Mouse (Mus musculus): ENCODE results near the gene Aip.
"Not testable (repeated sequence)": the region's sequence is repeated elsewhere in the genome, so short reads cannot be mapped to it uniquely, and the experiment has no call there.

Aip gene

DNA sequence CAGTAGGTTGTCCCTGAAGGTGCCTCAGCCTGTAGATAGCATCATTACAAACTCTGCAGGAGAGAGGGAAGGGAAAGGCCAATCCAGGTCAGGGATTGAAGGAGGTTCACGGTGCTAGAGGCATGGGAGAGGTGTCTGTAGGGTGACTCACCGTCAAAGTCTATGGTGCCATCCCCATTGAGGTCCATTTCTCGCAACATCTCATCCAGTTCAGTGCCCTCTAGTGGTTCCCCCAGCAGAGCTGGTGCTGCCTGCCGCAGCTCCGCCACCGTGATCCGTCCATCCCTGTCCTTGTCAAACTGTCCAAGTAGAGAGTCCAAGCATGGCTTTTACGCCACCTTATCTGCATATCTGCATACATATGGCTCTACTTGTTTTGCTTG, 10.3 kb upstream of the Aip start:
- DNase-seq (ENCODE audit: low spot score): not testable (repeated sequence)

GRCm38 (mm10) chr19:4135229-4135962, 9.7 kb upstream of the Aip start:
- DNase-seq (ENCODE audit: low spot score): not testable (repeated sequence)

- DNase-seq (ENCODE audit: low spot score): no peak
Measured at GRCm38 (mm10) chr19:4134354-4134753, 8.7 kb upstream of the Aip start.

GRCm38 (mm10) chr19:4131768-4132167, 6.1 kb upstream of the Aip start:
- DNase-seq (ENCODE audit: low spot score): no peak

GRCm38 (mm10) chr19:4131075-4131474, 5.4 kb upstream of the Aip start:
- no peak for DNase-seq (ENCODE audit: low spot score)

DNA sequence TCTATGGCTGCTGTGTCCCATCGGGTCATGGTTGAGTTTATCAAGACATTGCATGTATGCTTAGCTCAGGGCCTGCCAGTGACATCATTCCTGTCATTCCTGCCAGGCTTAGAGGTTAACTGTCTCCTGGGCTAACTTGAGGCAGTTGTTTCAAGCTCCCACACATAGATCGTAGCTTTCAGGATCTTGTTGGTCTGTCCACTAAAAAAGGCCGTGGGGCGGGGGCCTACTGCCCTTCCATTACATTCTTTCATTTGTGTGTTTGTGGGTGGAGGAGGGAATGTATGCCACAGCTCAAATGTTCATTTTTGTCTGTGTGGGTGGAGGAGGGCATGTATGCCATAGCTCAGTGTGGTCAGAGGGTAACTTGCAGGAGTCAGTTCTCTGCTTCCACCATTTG, 4.4 kb upstream of the Aip start:
- DNase-seq (ENCODE audit: low spot score): no peak

GRCm38 (mm10) chr19:4129462-4129861, 3.8 kb upstream of the Aip start:
- no peak for DNase-seq (ENCODE audit: low spot score)

GRCm38 (mm10) chr19:4126759-4127495, 1.3 kb upstream of the Aip start:
- peak; percentile 81 for DNase-seq (ENCODE audit: low spot score)

- DNase-seq (ENCODE audit: low spot score): not testable (repeated sequence)
Measured at GRCm38 (mm10) chr19:4125268-4125667, 390 bp downstream of the Aip start.

DNA sequence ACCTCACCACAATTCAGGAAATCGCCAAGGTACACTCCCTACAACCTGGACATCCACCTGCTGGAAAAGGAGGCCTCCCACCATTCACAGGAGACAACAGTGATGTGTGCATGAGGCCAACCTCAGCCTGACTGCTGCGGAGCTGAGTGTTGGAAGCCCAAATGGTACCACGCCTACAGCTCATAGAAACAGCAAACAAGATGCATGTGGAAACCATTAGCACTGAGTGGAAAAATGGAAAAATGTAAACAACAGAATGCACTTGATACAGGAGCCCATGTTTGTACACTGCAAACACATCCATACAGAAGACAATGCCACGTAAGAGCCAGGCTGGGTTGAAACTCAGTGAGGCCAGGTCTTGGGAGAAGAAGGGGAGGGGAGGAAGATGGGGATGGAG, 1.2 kb downstream of the Aip start:
- no peak for DNase-seq (ENCODE audit: low spot score)

- no peak for DNase-seq (ENCODE audit: low spot score)
Measured at GRCm38 (mm10) chr19:4122411-4123370, 3.0 kb downstream of the Aip start.

- DNase-seq (ENCODE audit: low spot score): not testable (repeated sequence)
Measured at GRCm38 (mm10) chr19:4121896-4122295, 3.8 kb downstream of the Aip start.

GRCm38 (mm10) chr19:4121097-4121805, 4.4 kb downstream of the Aip start:
- peak; percentile 99 for DNase-seq (ENCODE audit: low spot score)

DNA sequence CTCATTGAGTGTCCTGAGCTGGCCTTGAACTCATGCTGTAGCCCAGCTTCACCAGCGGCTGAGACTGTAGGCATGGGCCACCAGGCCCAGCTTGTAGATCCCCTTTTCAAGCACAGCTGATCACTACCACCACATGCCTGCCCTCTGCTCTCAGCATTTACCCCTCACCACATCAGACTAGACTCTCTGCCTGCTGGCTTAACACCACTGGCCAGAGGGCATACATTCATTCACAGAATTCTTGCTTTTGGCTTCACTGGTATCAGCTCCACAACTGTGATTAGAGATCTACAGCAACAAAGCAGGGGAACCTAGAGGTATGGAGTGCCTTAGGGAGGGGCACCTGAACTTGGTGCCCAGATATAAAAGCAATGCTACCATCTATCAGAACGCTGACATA, 5.2 kb downstream of the Aip start:
- DNase-seq (ENCODE audit: low spot score): no peak

DNA sequence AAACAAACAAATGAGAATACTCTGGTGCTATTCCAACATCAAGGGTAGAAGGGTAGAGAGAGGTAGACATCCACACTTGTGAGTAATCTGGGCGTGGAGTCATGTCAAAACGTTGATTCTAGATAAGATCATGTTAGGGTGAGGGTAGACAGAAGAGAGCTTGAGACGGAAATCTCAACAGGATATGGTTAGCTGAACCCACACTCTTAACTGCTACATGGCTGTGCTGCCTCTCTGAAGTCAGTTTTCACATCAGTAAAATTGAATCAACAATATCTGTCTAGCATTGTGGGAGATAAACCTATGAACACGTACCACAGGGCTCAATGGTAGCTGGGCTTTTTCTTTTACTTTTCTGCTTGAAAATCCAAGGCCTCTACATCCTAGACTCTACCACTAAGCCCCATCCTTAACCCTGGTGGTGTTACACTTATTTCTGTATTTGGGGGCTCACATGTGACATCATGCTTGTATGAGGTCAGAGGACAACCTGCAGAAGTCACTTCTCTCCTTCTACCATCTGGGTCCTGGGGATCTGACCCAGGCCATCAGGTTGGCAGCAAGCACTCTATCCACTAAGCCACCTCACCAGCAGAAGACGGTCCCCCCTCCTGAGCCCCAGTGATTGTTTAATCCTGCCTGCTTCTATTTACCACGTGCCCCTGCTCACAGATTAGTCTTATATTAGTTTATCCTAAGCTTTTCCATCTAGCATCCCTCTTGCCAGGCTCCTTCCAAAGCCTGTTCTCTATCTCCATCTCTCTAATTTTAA, 5.8 kb downstream of the Aip start:
- DNase-seq (ENCODE audit: low spot score): no peak

GRCm38 (mm10) chr19:4118350-4118749, 7.3 kb downstream of the Aip start:
- no peak for DNase-seq (ENCODE audit: low spot score)

- DNase-seq (ENCODE audit: low spot score): no peak
Measured at GRCm38 (mm10) chr19:4117006-4117405, 8.7 kb downstream of the Aip start.

GRCm38 (mm10) chr19:4115816-4116215, 9.8 kb downstream of the Aip start:
- DNase-seq (ENCODE audit: low spot score): no peak

- DNase-seq (ENCODE audit: low spot score): no peak
Measured at GRCm38 (mm10) chr19:4115144-4115543, 10.5 kb downstream of the Aip start.

DNA sequence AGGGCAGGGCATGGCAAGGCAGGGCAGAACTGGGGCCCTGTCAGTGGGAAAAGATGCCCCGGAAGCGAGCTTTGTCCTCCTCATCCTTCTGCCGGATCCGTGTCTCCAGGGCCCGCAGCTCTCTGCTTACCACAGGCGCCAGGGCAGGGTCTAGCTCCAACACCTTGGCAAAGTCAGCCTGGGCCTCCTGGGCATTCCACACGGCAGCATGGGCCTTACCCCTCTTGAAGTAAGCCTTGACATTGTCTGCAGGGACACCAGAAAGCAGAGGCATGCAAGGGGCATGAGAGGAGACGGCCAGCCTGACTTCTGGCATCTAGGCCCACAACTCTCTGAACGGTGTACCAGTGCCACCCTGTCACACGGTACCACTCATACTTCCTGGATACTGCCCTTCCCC, 11.1 kb downstream of the Aip start:
- DNase-seq (ENCODE audit: low spot score): no peak

DNA sequence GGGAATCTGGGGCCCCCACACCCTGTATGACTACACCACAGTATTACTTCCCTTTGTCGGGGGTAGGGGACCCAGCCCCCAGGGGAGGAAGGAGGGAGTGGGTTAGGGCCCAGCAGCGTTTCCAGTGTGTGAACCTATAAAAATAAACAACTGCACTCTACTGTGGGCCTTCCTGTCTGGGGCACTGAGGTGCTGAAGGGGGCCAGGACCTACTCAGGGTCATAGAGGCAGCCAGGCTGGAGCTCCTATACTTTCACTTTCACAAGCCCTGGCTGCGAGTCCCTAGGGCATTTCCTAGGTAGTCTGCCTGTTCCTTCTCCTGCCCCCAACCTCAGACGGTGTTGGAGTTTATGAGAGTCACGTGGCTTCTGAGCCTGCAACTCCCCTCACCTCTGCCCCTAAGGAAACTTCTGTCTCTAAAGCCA, 11.8 kb downstream of the Aip start:
- DNase-seq (ENCODE audit: low spot score): no peak
